Mouse (Mus musculus): Measurements from ENCODE around the gene Shisa2.

Gene Shisa2

GRCm38 (mm10) chr14:59632067-59632466 lies 7.0 kb downstream of the Shisa2 start:
- DNase-seq, result no peak

GRCm38 (mm10) chr14:59633295-59633898 lies 8.3 kb downstream of the Shisa2 start:
- no peak for DNase-seq

GRCm38 (mm10) chr14:59633988-59634387 lies 8.9 kb downstream of the Shisa2 start:
- no peak for DNase-seq

- no peak for DNase-seq
These were observed 14.0 kb downstream of the Shisa2 start for GRCm38 (mm10) chr14:59638906-59639703.

- no peak for DNase-seq
These were observed 16.7 kb downstream of the Shisa2 start for GRCm38 (mm10) chr14:59641856-59642255.

- no peak for DNase-seq
These were observed 18.5 kb downstream of the Shisa2 start for GRCm38 (mm10) chr14:59643582-59643981.

GRCm38 (mm10) chr14:59644166-59644565 lies 19.1 kb downstream of the Shisa2 start:
- DNase-seq, result no peak

GRCm38 (mm10) chr14:59644896-59645295 lies 19.8 kb downstream of the Shisa2 start:
- DNase-seq, result no peak

GRCm38 (mm10) chr14:59646826-59647697 lies 22.0 kb downstream of the Shisa2 start:
- DNase-seq, result no peak

GRCm38 (mm10) chr14:59648611-59649010 lies 23.5 kb downstream of the Shisa2 start:
- no peak for DNase-seq

GRCm38 (mm10) chr14:59649337-59649736 lies 24.2 kb downstream of the Shisa2 start:
- no peak for DNase-seq

- no peak for DNase-seq
These were observed 31.5 kb downstream of the Shisa2 start for GRCm38 (mm10) chr14:59656591-59656990.

GRCm38 (mm10) chr14:59657098-59657497 lies 32.0 kb downstream of the Shisa2 start:
- no peak for DNase-seq

- DNase-seq, result no peak
These were observed 47.9 kb downstream of the Shisa2 start for GRCm38 (mm10) chr14:59672893-59673515.

GRCm38 (mm10) chr14:59674556-59674955 lies 49.4 kb downstream of the Shisa2 start:
- DNase-seq, result no peak

- no peak for DNase-seq
These were observed 50.2 kb downstream of the Shisa2 start for GRCm38 (mm10) chr14:59675330-59675729.

GRCm38 (mm10) chr14:59677598-59678003 lies 52.5 kb downstream of the Shisa2 start:
- no peak for DNase-seq

Measured in cerebellum, postnatal 25 days (tissue).